ENCODE assay signal across 27 mouse cellular contexts in genomic region chr3:145691415-145691814, GRCm38 (mm10). TPM values are rescaled to one million over a fixed set of nuclear protein-coding genes. Genes with fewer than 3 reads are reported as not detected.
A peak's percentile ranks its signal among the peaks of the same experiment; 100 is the strongest.
DNase-seq lines count a peak whose midpoint lies in the region; ATAC-seq and TF ChIP-seq lines count a peak whose summit lies in the region.
"Had no signal": no experiment of that assay in that cellular context is flagged by ENCODE, and none has a peak within 500 bp of the region (broad histone marks: within the 10 kb centered on the region; RNA-seq: fewer than 3 reads in every experiment).

No protein-coding gene starts in this region.

- H3K27me3 ChIP-seq in lung, embryonic 15.5 days: no peaks in the 10 kb centered on the region
- H3K27me3 ChIP-seq in embryonic facial prominence, embryonic 14.5 days (replicated peaks; ENCODE audit: control insufficient read depth, insufficient read depth, low read length): no peaks in the 10 kb centered on the region
- H3K27me3 ChIP-seq in stomach, postnatal 0 days (ENCODE audit: control insufficient read depth, insufficient read depth, low read length): no peaks in the 10 kb centered on the region
- H3K27me3 ChIP-seq: heart, embryonic 13.5 days; liver, embryonic 12.5 days; midbrain, embryonic 13.5 days had no signal

- 0 out of 2 replicates have a peak overlapping the region, but pooled peaks have one; percentile 8 for H3K27ac ChIP-seq in gastrocnemius, adult 2 months
- H3K27ac ChIP-seq in lung, embryonic 15.5 days: peak overlapping the region; percentile 64
- peak overlapping the region; percentile 63 for H3K27ac ChIP-seq in embryonic facial prominence, embryonic 14.5 days (replicated peaks; ENCODE audit: low read depth, low read length)
- peak overlapping the region; percentile 50; the same call in 1 of the 2 replicates for H3K27ac ChIP-seq in stomach, postnatal 0 days (replicated peaks)
- H3K27ac ChIP-seq: heart, adult 2 months; heart, embryonic 13.5 days; hindbrain, postnatal 0 days; left cerebral cortex, adult 2 months; liver, embryonic 12.5 days; midbrain, embryonic 13.5 days had no signal

- H3K4me2 ChIP-seq in lung, embryonic 15.5 days: no peak overlapping the region
- peak overlapping the region; percentile 25 for H3K4me2 ChIP-seq in embryonic facial prominence, embryonic 14.5 days (ENCODE audit: low read depth, low read length)
- H3K4me2 ChIP-seq in stomach, postnatal 0 days (replicated peaks; ENCODE audit: low read depth): no peak overlapping the region; the same call in 1 of the 2 replicates
- H3K4me2 ChIP-seq: heart, embryonic 13.5 days; liver, embryonic 12.5 days; midbrain, embryonic 13.5 days had no signal

- H3K36me3 ChIP-seq in lung, embryonic 15.5 days: no peaks in the 10 kb centered on the region
- no peaks in the 10 kb centered on the region for H3K36me3 ChIP-seq in embryonic facial prominence, embryonic 14.5 days (ENCODE audit: control insufficient read depth, insufficient read depth, low read length)
- H3K36me3 ChIP-seq in stomach, postnatal 0 days (ENCODE audit: control insufficient read depth, insufficient read depth, low read length): no peaks in the 10 kb centered on the region
- H3K36me3 ChIP-seq: heart, embryonic 13.5 days; liver, embryonic 12.5 days; midbrain, embryonic 13.5 days had no signal

- TF ChIP-seq POLR2A in lung, adult 2 months (IDR thresholded peaks at IDR 0.05; ENCODE audit: borderline replicate concordance, extremely low read depth, low read depth, low read length): no peak

- no peak overlapping the region for H3K4me3 ChIP-seq in gastrocnemius, adult 2 months
- no peak overlapping the region for H3K4me3 ChIP-seq in lung, embryonic 15.5 days
- H3K4me3 ChIP-seq in lung, adult 2 months (replicated peaks; ENCODE audit: extremely low read depth, low read depth, low read length): no peak overlapping the region
- H3K4me3 ChIP-seq in embryonic facial prominence, embryonic 14.5 days (ENCODE audit: low read depth, low read length): no peak overlapping the region
- no peak overlapping the region for H3K4me3 ChIP-seq in stomach, postnatal 0 days (ENCODE audit: low read depth, low read length)
- H3K4me3 ChIP-seq: heart, adult 2 months; heart, embryonic 13.5 days; left cerebral cortex, adult 2 months; liver, embryonic 12.5 days; megakaryocyte, embryonic 14.5 days; midbrain, embryonic 13.5 days had no signal

- H3K9me3 ChIP-seq in lung, embryonic 15.5 days: no peaks in the 10 kb centered on the region
- H3K9me3 ChIP-seq in embryonic facial prominence, embryonic 14.5 days (ENCODE audit: control insufficient read depth, low read length): no peaks in the 10 kb centered on the region
- no peaks in the 10 kb centered on the region for H3K9me3 ChIP-seq in stomach, postnatal 0 days (ENCODE audit: control insufficient read depth, low read length)
- H3K9me3 ChIP-seq: heart, embryonic 13.5 days; liver, embryonic 12.5 days; midbrain, embryonic 13.5 days had no signal

- no peak for DNase-seq in gastrocnemius, adult 2 months
- DNase-seq in gastrocnemius, postnatal 36 days: no peak
- no peak for DNase-seq in lung, adult 2 months
- peak; percentile 53 for DNase-seq in embryonic facial prominence, embryonic 14.5 days (ENCODE audit: low spot score)
- DNase-seq in stomach, postnatal 0 days (ENCODE audit: low spot score): no peak
- DNase-seq in right cerebral cortex, adult 18-20 months: no peak
- DNase-seq: cerebellum, adult 2 months; cerebellum, postnatal 25 days; embryo, embryonic 11 days; gastrocnemius, postnatal 10 days; kidney, adult 11 months; layer of hippocampus, adult 9-11 months; left cerebral cortex, postnatal 4 days; lung, postnatal 14 days; right cerebral cortex, postnatal 25 days; thymus, adult 18-20 months; thymus, postnatal 4 days had no signal

- 0 out of 2 replicates have a peak, but pooled peaks cover 6% of the 10 kb centered on the region for H3K4me1 ChIP-seq in lung, embryonic 15.5 days
- no peaks in the 10 kb centered on the region; the same call in 1 of the 2 replicates for H3K4me1 ChIP-seq in lung, adult 2 months (ENCODE audit: control insufficient read depth, insufficient read depth, low read length)
- peaks cover 10% of the 10 kb centered on the region; the same call in 1 of the 2 replicates for H3K4me1 ChIP-seq in embryonic facial prominence, embryonic 14.5 days (ENCODE audit: control insufficient read depth, insufficient read depth, low read length)
- no peaks in the 10 kb centered on the region for H3K4me1 ChIP-seq in stomach, postnatal 0 days (replicated peaks; ENCODE audit: control insufficient read depth, insufficient read depth)
- H3K4me1 ChIP-seq: heart, embryonic 13.5 days; megakaryocyte, embryonic 14.5 days; midbrain, embryonic 13.5 days had no signal

- 63% methylated on average over 7 of the region's 7 CpGs for WGBS in lung, embryonic 15.5 days
- WGBS in lung, adult 2 months: 63% methylated on average over 7 of the region's 7 CpGs
- WGBS in embryonic facial prominence, embryonic 14.5 days: 19% methylated on average over 7 of the region's 7 CpGs
- 49% methylated on average over 7 of the region's 7 CpGs for WGBS in stomach, postnatal 0 days

- TF ChIP-seq EP300 in stomach, postnatal 0 days (optimal IDR thresholded peaks at IDR 0.05): no peak

- ATAC-seq in lung, embryonic 15.5 days (ENCODE audit: borderline replicate concordance, extremely low read depth, low FRiP score, low TSS enrichment): no peak
- ATAC-seq in embryonic facial prominence, embryonic 14.5 days (ENCODE audit: low read depth): 0 out of 2 replicates have a peak, but pooled peaks have one; percentile 16
- no peak for ATAC-seq in stomach, postnatal 0 days (ENCODE audit: low FRiP score, low TSS enrichment)
- no peak for ATAC-seq in monocyte, adult 5-6 weeks (replicated peaks; ENCODE audit: insufficient number of reproducible peaks, low FRiP score, low TSS enrichment, poor library complexity, severe bottlenecking)
- ATAC-seq: forebrain, embryonic 14.5 days; hindbrain, postnatal 0 days; liver, embryonic 12.5 days; midbrain, embryonic 13.5 days had no signal

- intact Hi-C loops in gastrocnemius, adult 2 months (cut with DNase I): no loop called here
- intact Hi-C loops in gastrocnemius, postnatal 36 days (cut with DNase I): no loop called here

- no peak overlapping the region for H3K9ac ChIP-seq in lung, embryonic 15.5 days
- no peak overlapping the region for H3K9ac ChIP-seq in embryonic facial prominence, embryonic 14.5 days (ENCODE audit: low read depth, low read length)
- H3K9ac ChIP-seq in stomach, postnatal 0 days (ENCODE audit: low read length): no peak overlapping the region
- H3K9ac ChIP-seq: heart, embryonic 13.5 days; liver, embryonic 12.5 days; midbrain, embryonic 13.5 days had no signal

- no peak for TF ChIP-seq CTCF in gastrocnemius, adult 2 months (IDR thresholded peaks at IDR 0.05)
- no peak for TF ChIP-seq CTCF in lung, adult 2 months (IDR thresholded peaks at IDR 0.05; ENCODE audit: insufficient read depth, low read length)
- TF ChIP-seq CTCF in stomach, postnatal 0 days (IDR thresholded peaks at IDR 0.05; ENCODE audit: low read depth): no peak

RNA-seq across cellular contexts. Expression of gene Ccn1, which starts 41.6 kb away (rescaled TPM):
- total RNA-seq in gastrocnemius, adult 2 months (2021): 10 to 100 TPM; 20.8 to 52.2 TPM
- total RNA-seq in gastrocnemius, postnatal 36 days (2021): 10 to 100 TPM; 18.1 to 23.3 TPM
- 58.3 and 58.8 TPM in 2 replicates for polyA plus RNA-seq in lung, embryonic 15.5 days (2015; fragmentation: Nextera tagmentation; extraction: Ambion mirVana)
- polyA plus RNA-seq in lung, adult 2 months (2012; rRNA removed): 79.9 and 102 TPM in 2 replicates
- polyA plus RNA-seq in embryonic facial prominence, embryonic 14.5 days (2014; fragmentation: Nextera tagmentation; extraction: Ambion mirVana): 42.6 and 50.5 TPM in 2 replicates
- polyA plus RNA-seq in stomach, postnatal 0 days (2015; fragmentation: Nextera tagmentation; extraction: Ambion mirVana): 78.5 and 84.9 TPM in 2 replicates
- total RNA-seq in monocyte, adult 5-6 weeks (2017): not detected in 3 replicates

Comparison
In these comparisons a context has a peak if more than half of its experiments do, and no peak if none do; other contexts are left out.
1. H3K27ac ChIP-seq: peak in every context shown above with its lines; median percentile 64 in lung, embryonic 15.5 days; 63 in embryonic facial prominence, embryonic 14.5 days; 50 in stomach, postnatal 0 days; 8 in gastrocnemius, adult 2 months.